Mouse (Mus musculus) small intestine, adult 2 months (tissue): ENCODE measurements around the gene Mrpl14.

Source experiments
- CTCF ChIP-seq: fragments of 200-500 bp; IDR thresholded peaks from 2 replicates; pipeline ENCODE4 v1.5.1; 2012; ENCODE audit warnings: low read depth, mild to moderate bottlenecking, control low read depth, inconsistent platforms, low read length, moderate library complexity, mixed read lengths; ENCODE audit not compliant: insufficient replicate concordance, insufficient read length; ENCODE audit errors: extremely low read depth
- POLR2A ChIP-seq: fragments of 200-500 bp; IDR thresholded peaks from 2 replicates; pipeline ENCODE4 v1.6.1; 2012; ENCODE audit warnings: low read depth, mild to moderate bottlenecking, control low read depth, inconsistent platforms, low read length, moderate library complexity

- TF ChIP-seq CTCF = no peak
- no peak for TF ChIP-seq POLR2A
These were observed 594 bp downstream of the Mrpl14 start, which contains the start of gene Tmem63b for GRCm38 (mm10) chr17:45686716-45687115.
